Mouse (Mus musculus) MEL (cell line): ENCODE results near the gene Foxc2.

Experiments used
- CTCF ChIP-seq, 3 experiments: IDR thresholded peaks in 2 of 3; conservative IDR thresholded peaks in 1 of 3; 2 replicates each; pipeline ENCODE4 v1.5.1; 2011 to 2012; ENCODE audit warnings: low read length in 3 of 3, low read depth in 2 of 3, mild to moderate bottlenecking in 2 of 3, improper control_type of control experiment in 1 of 3, inconsistent platforms in 1 of 3, mixed read lengths in 1 of 3, moderate library complexity in 1 of 3; ENCODE audit not compliant: control insufficient read depth in 1 of 3, insufficient read depth in 1 of 3, poor library complexity in 1 of 3, severe bottlenecking in 1 of 3
- ETS1 ChIP-seq: IDR thresholded peaks from 2 replicates; pipeline ENCODE4 v1.6.1; 2012; ENCODE audit warnings: low read depth, mild to moderate bottlenecking, inconsistent platforms, low read length, improper control_type of control experiment, moderate library complexity
- JUND ChIP-seq: IDR thresholded peaks from 2 replicates; pipeline ENCODE4 v1.6.1; 2011; ENCODE audit warnings: low read depth, mild to moderate bottlenecking, improper control_type of control experiment, low read length
- KAT2A ChIP-seq: conservative IDR thresholded peaks from 2 replicates; pipeline ENCODE4 v1.6.1; 2012; ENCODE audit warnings: low read depth, low read length, improper control_type of control experiment, inconsistent platforms
- MEF2A ChIP-seq: IDR thresholded peaks from 2 replicates; pipeline ENCODE4 v1.6.1; 2014; ENCODE audit warnings: low read depth, mild to moderate bottlenecking, inconsistent platforms, low read length, improper control_type of control experiment; ENCODE audit not compliant: poor library complexity, insufficient replicate concordance, severe bottlenecking; ENCODE audit errors: extremely low read depth
- NELFE ChIP-seq: IDR thresholded peaks from 2 replicates; pipeline ENCODE4 v1.6.1; 2011; ENCODE audit warnings: low read depth, low read length, improper control_type of control experiment
- POLR2A ChIP-seq, 2 experiments: IDR thresholded peaks; 2 replicates each; pipeline ENCODE4 v1.6.1; 2011 to 2012; ENCODE audit warnings: low read length in 2 of 2, mild to moderate bottlenecking in 2 of 2, control low read depth in 1 of 2, improper control_type of control experiment in 1 of 2, low read depth in 1 of 2, moderate library complexity in 1 of 2; ENCODE audit not compliant: control insufficient read depth in 1 of 2, insufficient read depth in 1 of 2, poor library complexity in 1 of 2
- POLR2AphosphoS2 ChIP-seq: IDR thresholded peaks from 2 replicates; pipeline ENCODE4 v1.6.1; 2011; ENCODE audit warnings: low read length, improper control_type of control experiment
- SIN3A ChIP-seq: IDR thresholded peaks from 2 replicates; pipeline ENCODE4 v1.6.1; 2012; ENCODE audit warnings: low read length, improper control_type of control experiment, inconsistent platforms
- TAL1 ChIP-seq: IDR thresholded peaks from 2 replicates; pipeline ENCODE4 v1.6.1; 2012; ENCODE audit warnings: mild to moderate bottlenecking, inconsistent platforms, low read length, moderate library complexity, mixed read lengths
- USF1 ChIP-seq: IDR thresholded peaks from 2 replicates; pipeline ENCODE4 v1.6.1; 2014; ENCODE audit warnings: low read depth, mild to moderate bottlenecking, inconsistent platforms, low read length, improper control_type of control experiment, moderate library complexity

- TF ChIP-seq POLR2AphosphoS2, result no peak
- TF ChIP-seq CTCF (IDR thresholded peaks at IDR 0.05 in 2 of 3, conservative IDR thresholded peaks at IDR 0.05 in 1 of 3; ENCODE audit: control insufficient read depth in 1 of 3, insufficient read depth in 1 of 3, low read depth in 2 of 3, low read length in 3 of 3, poor library complexity in 1 of 3, severe bottlenecking in 1 of 3), result no peak
- no peak for TF ChIP-seq TAL1
- no peak for TF ChIP-seq SIN3A
- no peak for TF ChIP-seq USF1
- no peak for TF ChIP-seq KAT2A
- TF ChIP-seq ETS1, result no peak
- no peak for TF ChIP-seq NELFE
- TF ChIP-seq JUND, result no peak
- no peak for TF ChIP-seq MEF2A
- TF ChIP-seq POLR2A (IDR thresholded peaks at IDR 0.05; ENCODE audit: control insufficient read depth in 1 of 2, insufficient read depth in 1 of 2, low read depth in 1 of 2, low read length in 2 of 2, poor library complexity in 1 of 2), result no peak
These were observed 6.4 kb downstream of the Foxc2 start for GRCm38 (mm10) chr8:121122368-121122767.
